Mouse (Mus musculus) heart, embryonic 11.5 days (tissue): ENCODE measurements around the gene Astn2. TPM values are rescaled to one million over a fixed set of nuclear protein-coding genes. Genes with fewer than 3 reads are reported as not detected.

ENCODE experiments used
- ATAC-seq: fragments of 200-750 bp; cut with Nextera tagmentation; replicated peaks from 2 replicates; pipeline ENCODE4 v1.8.0; 2017; ENCODE audit warnings: moderate library complexity; ENCODE audit not compliant: insufficient number of reproducible peaks, low FRiP score, low TSS enrichment
- H3K27ac ChIP-seq: fragments of 300-500 bp; sonication (generic); 2 replicates; pipeline ENCODE4 v1.5.1; 2014; ENCODE audit warnings: mild to moderate bottlenecking, low read depth, low read length
- H3K27me3 ChIP-seq: fragments of 300-500 bp; sonication (generic); 2 replicates; pipeline ENCODE4 v1.6.1; 2014; ENCODE audit warnings: mild to moderate bottlenecking, low read length, mixed read lengths; ENCODE audit not compliant: control insufficient read depth, insufficient read depth
- H3K36me3 ChIP-seq: fragments of 300-500 bp; sonication (generic); 2 replicates; pipeline ENCODE4 v1.6.1; 2014; ENCODE audit warnings: mild to moderate bottlenecking, low read length, moderate library complexity, mixed read lengths; ENCODE audit not compliant: control insufficient read depth, insufficient read depth
- H3K4me1 ChIP-seq: fragments of 300-500 bp; sonication (generic); 2 replicates; pipeline ENCODE4 v1.6.1; 2014; ENCODE audit warnings: low read length; ENCODE audit not compliant: control insufficient read depth, insufficient read depth
- H3K4me2 ChIP-seq: fragments of 300-500 bp; sonication (generic); 2 replicates; pipeline ENCODE4 v1.6.1; 2014; ENCODE audit warnings: mild to moderate bottlenecking, moderate library complexity
- H3K4me3 ChIP-seq: fragments of 300-500 bp; sonication (generic); 2 replicates; pipeline ENCODE4 v1.5.1; 2014; ENCODE audit warnings: low read depth, low read length
- H3K9ac ChIP-seq: fragments of 300-500 bp; sonication (generic); 2 replicates; pipeline ENCODE4 v1.6.1; 2014; ENCODE audit warnings: mild to moderate bottlenecking, low read depth, low read length, moderate library complexity
- H3K9me3 ChIP-seq: fragments of 300-500 bp; sonication (generic); replicated peaks from 2 replicates; pipeline ENCODE4 v1.6.1; 2016; ENCODE audit warnings: low read length; ENCODE audit not compliant: control insufficient read depth
- WGBS: fragments of 180-500 bp; shearing (Covaris S2); extraction: QIAGEN DNeasy Blood & Tissue Kit; methylation state at CpG from one replicate; pipeline ENCODE4 v1.1.7; 2014; ENCODE audit not compliant: insufficient replicate concordance; 5-methylcytosine and 5-hydroxymethylcytosine counted together
- polyA plus RNA-seq: library from polyadenylated mRNA; unstranded; fragments of >200 nt; fragmentation: Nextera tagmentation; extraction: Ambion mirVana; gene quantifications from 2 replicates; pipeline ENCODE4 v1.2.1, GENCODE M21; 2014

Astn2 gene
- polyA plus RNA-seq, 1 experiment from 2014 or later = 0.14 TPM

- no peak for ATAC-seq
- H3K27ac ChIP-seq = no peak overlapping the region
- no peak overlapping the region for H3K9ac ChIP-seq
- H3K9me3 ChIP-seq = no peaks in the 10 kb centered on the region
- no peaks in the 10 kb centered on the region for H3K4me1 ChIP-seq
- no peak overlapping the region for H3K4me2 ChIP-seq
- WGBS = 65% methylated on average over 3 of the region's 3 CpGs
- no peaks in the 10 kb centered on the region for H3K36me3 ChIP-seq
- peaks cover 3% of the 10 kb centered on the region; the same call in 1 of the 2 replicates for H3K27me3 ChIP-seq
- H3K4me3 ChIP-seq = no peak overlapping the region
Observed at GRCm38 (mm10) chr4:65396806-65397205, 1007.6 kb downstream of the Astn2 start.

GRCm38 (mm10) chr4:65391001-65391400 lies 1013.4 kb downstream of the Astn2 start:
- ATAC-seq = no peak
- no peaks in the 10 kb centered on the region for H3K36me3 ChIP-seq
- no peaks in the 10 kb centered on the region for H3K9me3 ChIP-seq
- no peak overlapping the region for H3K27ac ChIP-seq
- WGBS = 64% methylated on average over 4 of the region's 4 CpGs
- no peak overlapping the region for H3K4me2 ChIP-seq
- no peak overlapping the region for H3K9ac ChIP-seq
- no peaks in the 10 kb centered on the region for H3K4me1 ChIP-seq
- H3K4me3 ChIP-seq = no peak overlapping the region
- no peaks in the 10 kb centered on the region for H3K27me3 ChIP-seq

- Histone ChIP-seq H3K4me3 (no peak overlapping the region), H3K4me2 (no peak overlapping the region), H3K27ac (no peak overlapping the region), H3K4me1 (no peaks in the 10 kb centered on the region), H3K36me3 (no peaks in the 10 kb centered on the region), H3K9ac (no peak overlapping the region), H3K27me3 (peaks cover 2% of the 10 kb centered on the region; the same call in 1 of the 2 replicates), H3K9me3 (no peaks in the 10 kb centered on the region)
- WGBS = 91% methylated on average over 4 of the region's 4 CpGs
- no peak for ATAC-seq
Observed at GRCm38 (mm10) chr4:65383070-65383469, 1021.3 kb downstream of the Astn2 start.

DNA sequence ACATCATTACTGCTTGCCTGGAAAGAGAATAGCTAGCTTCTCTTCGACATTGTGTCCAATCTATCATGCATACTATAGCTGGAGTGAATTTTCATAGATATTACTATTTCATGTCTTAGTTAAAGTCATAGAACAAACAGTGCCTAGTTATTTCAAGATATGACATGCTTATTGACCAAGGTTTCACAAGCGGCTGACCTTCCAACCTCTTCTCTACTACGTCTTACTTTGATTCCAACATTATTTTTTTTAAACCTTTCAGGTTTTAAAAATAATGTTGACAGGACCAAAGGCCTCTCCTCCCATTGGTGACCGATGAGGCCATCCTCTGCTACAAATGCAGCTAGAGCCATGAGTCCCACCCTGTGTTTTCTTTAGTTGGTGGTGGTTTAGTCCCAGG lies 1025.0 kb downstream of the Astn2 start:
- H3K4me1 ChIP-seq = no peaks in the 10 kb centered on the region
- H3K9ac ChIP-seq = no peak overlapping the region
- H3K36me3 ChIP-seq = no peaks in the 10 kb centered on the region
- H3K4me3 ChIP-seq = no peak overlapping the region
- H3K27me3 ChIP-seq = peaks cover 2% of the 10 kb centered on the region; the same call in 1 of the 2 replicates
- H3K27ac ChIP-seq = no peak overlapping the region
- H3K9me3 ChIP-seq = no peaks in the 10 kb centered on the region
- no peak for ATAC-seq
- 84% methylated on average over 4 of the region's 4 CpGs for WGBS
- no peak overlapping the region for H3K4me2 ChIP-seq

- no peak overlapping the region for H3K4me2 ChIP-seq
- no peak for ATAC-seq
- H3K27ac ChIP-seq = no peak overlapping the region
- H3K36me3 ChIP-seq = no peaks in the 10 kb centered on the region
- H3K9me3 ChIP-seq = no peaks in the 10 kb centered on the region
- H3K9ac ChIP-seq = no peak overlapping the region
- H3K4me1 ChIP-seq = no peaks in the 10 kb centered on the region
- no peaks in the 10 kb centered on the region for H3K27me3 ChIP-seq
- H3K4me3 ChIP-seq = no peak overlapping the region
- 74% methylated on average over 2 of the region's 2 CpGs for WGBS
Observed at GRCm38 (mm10) chr4:65376571-65376970, 1027.8 kb downstream of the Astn2 start.

GRCm38 (mm10) chr4:65373841-65374240 lies 1030.6 kb downstream of the Astn2 start:
- H3K36me3 ChIP-seq = no peaks in the 10 kb centered on the region
- no peaks in the 10 kb centered on the region for H3K27me3 ChIP-seq
- WGBS = 62% methylated on average over 1 of the region's 1 CpGs

GRCm38 (mm10) chr4:65372731-65373130 lies 1031.7 kb downstream of the Astn2 start:
- Histone ChIP-seq H3K4me3 (no peak overlapping the region), H3K27ac (no peak overlapping the region), H3K4me2 (no peak overlapping the region), H3K9ac (no peak overlapping the region), H3K4me1 (no peaks in the 10 kb centered on the region), H3K9me3 (no peaks in the 10 kb centered on the region), H3K36me3 (no peaks in the 10 kb centered on the region), H3K27me3 (no peaks in the 10 kb centered on the region)
- ATAC-seq = no peak
- 89% methylated on average over 3 of the region's 3 CpGs for WGBS

More at GRCm38 (mm10) chr4:65373841-65374240, 1030.6 kb downstream of the Astn2 start:
- Histone ChIP-seq H3K27ac (no peak overlapping the region), H3K4me1 (no peaks in the 10 kb centered on the region), H3K4me2 (no peak overlapping the region), H3K4me3 (no peak overlapping the region), H3K9me3 (no peaks in the 10 kb centered on the region), H3K9ac (no peak overlapping the region)
- ATAC-seq = no peak

GRCm38 (mm10) chr4:65367135-65367534 lies 1037.3 kb downstream of the Astn2 start:
- H3K27me3 ChIP-seq = no peaks in the 10 kb centered on the region
- H3K27ac ChIP-seq = no peak overlapping the region
- H3K9me3 ChIP-seq = no peaks in the 10 kb centered on the region
- H3K4me1 ChIP-seq = no peaks in the 10 kb centered on the region
- no peak overlapping the region for H3K9ac ChIP-seq
- no peak for ATAC-seq
- no peaks in the 10 kb centered on the region for H3K36me3 ChIP-seq
- H3K4me2 ChIP-seq = no peak overlapping the region
- H3K4me3 ChIP-seq = no peak overlapping the region

- H3K4me3 ChIP-seq = no peak overlapping the region
- H3K36me3 ChIP-seq = no peaks in the 10 kb centered on the region
- no peak for ATAC-seq
- no peak overlapping the region for H3K27ac ChIP-seq
- WGBS = 68% methylated on average over 4 of the region's 4 CpGs
- no peak overlapping the region for H3K4me2 ChIP-seq
- no peaks in the 10 kb centered on the region for H3K9me3 ChIP-seq
- H3K27me3 ChIP-seq = no peaks in the 10 kb centered on the region
- H3K4me1 ChIP-seq = no peaks in the 10 kb centered on the region
- no peak overlapping the region for H3K9ac ChIP-seq
Observed at GRCm38 (mm10) chr4:65354580-65354979, 1049.8 kb downstream of the Astn2 start.
